Mouse (Mus musculus): ENCODE measurements around the gene Tnn. TPM values are rescaled to one million over a fixed set of nuclear protein-coding genes. Genes with fewer than 3 reads are reported as not detected.

Gene Tnn
- 0.42 and 0.45 TPM in 2 replicates for polyA plus RNA-seq (2015; fragmentation: Nextera tagmentation; extraction: Ambion mirVana)

GRCm38 (mm10) chr1:160153480-160153879 lies at the start of gene Tnn:
Tnn (minus strand) TSS chr1:160153580.

DNA sequence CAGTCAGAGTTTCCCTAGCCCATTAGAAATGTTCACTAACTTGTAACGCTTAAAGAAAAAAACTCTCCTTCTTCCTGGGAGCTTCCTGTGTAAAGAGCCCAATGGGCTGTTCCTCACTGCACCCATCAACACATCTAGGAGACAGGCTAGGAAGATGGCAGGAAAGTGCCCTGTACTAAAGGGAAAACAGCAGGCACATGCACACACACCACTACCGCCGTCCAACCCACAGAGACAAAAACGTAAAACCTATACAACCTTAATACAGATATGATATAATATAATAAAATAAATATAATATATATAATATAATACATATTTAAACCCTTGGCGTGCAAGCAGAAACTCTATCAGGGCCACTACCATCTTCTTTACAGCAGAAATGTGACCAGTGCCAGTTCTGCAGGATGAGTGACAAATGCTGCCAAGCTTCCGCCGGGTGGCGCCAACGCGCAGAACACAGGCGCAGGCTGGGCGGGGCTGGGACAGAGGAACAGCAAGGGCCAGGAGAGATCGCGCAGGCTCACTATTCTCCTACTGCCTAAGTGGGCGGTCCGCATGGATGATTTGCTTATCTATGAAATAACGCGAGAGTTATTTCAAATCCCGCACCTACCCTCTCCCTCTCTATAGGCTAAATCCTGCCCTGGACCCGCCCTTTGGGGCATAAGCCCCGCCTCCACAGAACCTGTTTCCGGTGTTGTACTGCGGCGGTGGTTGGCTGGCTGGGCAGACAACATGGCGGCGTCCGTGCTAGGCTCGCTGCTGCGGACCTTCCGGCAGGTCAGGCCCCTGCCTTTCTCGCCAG lies 41.4 kb upstream of the Tnn start, which contains the start of gene Mrps14:
Gene Mrps14, plus strand, starts transcription at position 687 of the 808 bp plus-strand sequence.

GRCm38 (mm10) chr1:160044237-160045021 lies 109.0 kb downstream of the Tnn start, which contains the start of gene 4930523C07Rik:
4930523C07Rik (plus strand) TSS chr1:160044382.

Other genes with a start within 250 kb of the Tnn start
- 43.0 and 53.7 TPM in 2 replicates for gene 4930523C07Rik, start 109.2 kb downstream of the Tnn start, polyA plus RNA-seq (2015; fragmentation: Nextera tagmentation; extraction: Ambion mirVana)
- 210 and 226 TPM in 2 replicates for gene Mrps14, start 41.6 kb upstream of the Tnn start, polyA plus RNA-seq (2015; fragmentation: Nextera tagmentation; extraction: Ambion mirVana)
- gene Cacybp, start 59.3 kb upstream of the Tnn start, polyA plus RNA-seq (2015; fragmentation: Nextera tagmentation; extraction: Ambion mirVana): 146 and 162 TPM in 2 replicates

Measured in spleen, postnatal 0 days (tissue).